Mouse (Mus musculus): ENCODE results near the gene Plpp3.

GRCm38 (mm10) chr4:105159531-105159870, 2.4 kb downstream of the Plpp3 start:
- TF ChIP-seq GATA1 (IDR thresholded peaks at IDR 0.05; ENCODE audit: borderline replicate concordance, low read length) (no peak), FLI1 (IDR thresholded peaks at IDR 0.05; ENCODE audit: low read length) (no peak)
